Mouse (Mus musculus): ENCODE measurements at regions not wholly inside any gene's neighbourhood (a gene's known extent, or its start where the extent isn't known, plus 50 kb on each side); places are given as distances from the start of the nearest gene placed in this dataset.

GRCm38 (mm10) chr13:110866713-110867112 is 388.1 kb upstream of the Actbl2 start:
- TF ChIP-seq MAX (IDR thresholded peaks at IDR 0.05; ENCODE audit: low read length) (no peak), POLR2A (IDR thresholded peaks at IDR 0.05; ENCODE audit: low read depth, low read length) (no peak), CTCF (conservative IDR thresholded peaks at IDR 0.05 in 1 of 2, IDR thresholded peaks at IDR 0.05 in 1 of 2; ENCODE audit: low read depth in 2 of 2, low read length in 2 of 2) (peak in 1 of 2 experiments; percentile 41; a peak in 2 of 4 replicates), POLR2AphosphoS2 (IDR thresholded peaks at IDR 0.05; ENCODE audit: low read depth, low read length) (no peak), ZC3H11A (IDR thresholded peaks at IDR 0.05; ENCODE audit: low read depth, low read length) (no peak), TBP (conservative IDR thresholded peaks at IDR 0.05; ENCODE audit: low read depth, low read length) (no peak), RCOR1 (conservative IDR thresholded peaks at IDR 0.05; ENCODE audit: low read depth, low read length) (no peak)

Data from CH12.LX (cell line).